Mouse (Mus musculus) adrenal gland, adult 10 weeks (tissue): ENCODE measurements around the gene Nagk. TPM values are rescaled to one million over a fixed set of nuclear protein-coding genes. Genes with fewer than 3 reads are reported as not detected.

ENCODE experiments used
- polyA plus RNA-seq: library from polyadenylated mRNA; stranded (reverse); fragments of 350-450 nt; fragmentation: Illumina TruSeq; extraction: RNeasy Lipid Tissue Mini Kit (QIAGEN cat#74804); gene quantifications from one replicate; pipeline ENCODE4 v1.2.3, GENCODE M21; 2014; ENCODE audit warnings: low read depth, low replicate concordance

The Nagk gene
- 16.0 TPM for polyA plus RNA-seq

DNA sequence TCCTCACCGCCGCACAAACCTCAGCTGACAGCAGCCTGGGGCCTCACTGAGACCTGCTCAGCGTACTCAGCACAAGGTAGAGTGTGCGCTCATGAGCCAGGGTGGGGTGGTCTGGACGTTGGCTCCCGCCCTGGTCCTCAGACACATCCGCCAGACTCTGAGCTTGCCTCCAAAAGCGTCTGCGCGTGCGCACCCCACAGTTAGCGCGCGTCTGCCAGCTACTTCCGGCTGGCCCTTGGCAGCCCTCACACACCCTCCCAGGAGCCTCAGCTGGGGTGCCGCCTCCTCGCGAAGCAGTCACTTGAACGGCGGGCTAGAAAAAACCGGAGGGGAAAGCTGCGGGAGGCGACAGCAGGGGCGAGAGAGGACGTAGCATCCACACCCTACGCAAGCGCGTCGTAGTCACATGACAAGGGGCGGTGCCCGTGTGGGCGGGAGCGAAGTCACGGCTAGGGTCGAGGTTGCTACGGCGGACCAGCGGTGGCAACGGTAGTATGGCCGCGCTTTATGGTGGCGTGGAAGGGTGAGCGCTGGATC, at the start of gene Nagk:
Gene Nagk, plus strand, starts transcription at position 223 of the 537 bp plus-strand sequence.

DNA sequence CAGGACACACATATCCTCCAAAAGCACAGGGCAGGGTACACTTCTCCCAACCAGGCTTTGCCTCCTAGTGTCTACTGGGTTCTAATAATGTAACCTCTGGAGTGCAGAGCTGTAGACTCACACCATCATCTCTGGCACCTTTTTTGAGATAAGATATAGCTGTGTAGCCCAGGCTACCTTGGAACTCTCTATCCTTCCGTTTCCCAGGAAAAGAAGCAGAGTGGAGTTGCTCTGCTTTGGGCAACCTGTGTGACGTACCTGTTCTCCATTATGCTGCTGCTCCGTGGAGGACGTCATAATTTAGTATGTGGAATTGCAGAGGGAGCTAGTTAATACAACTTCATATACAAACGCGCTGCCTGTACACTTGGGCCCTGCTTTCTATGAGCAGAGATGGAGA, 32.4 kb upstream of the Nagk start, which contains the start of gene Ankrd53:
Gene Ankrd53, plus strand, starts transcription at position 301 of the 400 bp plus-strand sequence.

DNA sequence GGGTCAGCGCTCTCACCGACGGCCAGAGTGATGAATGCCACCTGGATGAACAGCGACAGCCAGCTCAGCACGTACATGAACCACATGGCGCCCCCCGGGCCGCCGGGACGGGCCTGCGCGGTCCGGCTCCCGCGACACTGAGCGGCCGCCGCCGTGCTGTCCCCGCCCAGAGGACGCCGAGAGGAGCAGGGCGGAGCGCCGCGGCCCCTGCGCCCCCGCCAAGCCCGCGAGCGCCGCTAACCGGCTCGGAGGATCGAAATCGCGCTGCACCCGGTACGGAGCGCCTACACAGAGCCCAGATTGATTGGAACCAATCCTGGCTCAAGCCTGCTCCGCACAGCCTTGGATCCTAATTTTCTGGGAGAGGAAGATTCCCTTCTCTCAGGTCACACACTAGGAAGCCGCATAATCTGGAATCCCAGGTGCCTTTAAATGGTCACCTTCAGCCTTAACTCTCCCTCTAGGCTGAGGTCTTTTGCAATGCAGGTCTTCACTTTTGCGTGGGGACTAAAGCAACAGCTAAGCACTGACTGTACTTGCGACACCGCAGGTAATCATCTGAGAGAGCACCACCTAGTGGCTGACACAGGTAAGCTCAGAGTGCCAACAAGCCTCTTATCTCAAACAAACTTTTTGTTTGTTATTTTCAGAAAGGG, 19.0 kb upstream of the Nagk start, which contains the start of gene Tex261:
Gene Tex261, minus strand, starts transcription at position 176 of the 656 bp plus-strand sequence.

DNA sequence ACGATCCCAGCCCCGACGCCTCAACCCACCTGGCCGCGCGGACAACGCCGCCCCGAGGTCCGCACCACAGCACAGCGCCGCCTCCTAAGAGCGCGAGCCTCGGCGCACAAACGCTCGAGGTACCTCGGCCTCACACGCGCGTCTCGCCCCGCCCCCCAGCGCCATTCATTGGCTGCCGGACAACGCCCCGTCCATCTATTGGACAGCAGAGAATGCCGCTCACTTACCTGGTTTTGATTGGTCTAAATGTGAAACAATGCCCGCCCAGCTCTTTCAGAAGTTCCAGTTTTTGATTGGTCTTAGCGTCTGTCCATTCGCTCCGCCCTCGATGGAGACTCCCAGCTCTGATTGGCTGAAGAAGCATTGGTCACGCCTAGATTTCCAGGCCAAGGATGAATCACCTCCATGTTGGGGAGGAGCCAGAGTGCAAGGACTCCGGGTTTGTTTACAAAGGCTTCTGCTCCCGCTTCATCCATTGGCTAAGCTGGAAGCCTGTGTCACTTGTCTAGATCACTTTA, 36.9 kb downstream of the Nagk start, which contains the start of gene Paip2b:
Gene Paip2b, minus strand, starts transcription at position 136 of the 518 bp plus-strand sequence.

Other genes with a start within 250 kb of the Nagk start
- gene Stambp, start 222.3 kb upstream of the Nagk start, polyA plus RNA-seq = 83.3 TPM
- not detected for gene Clec4f, start 138.8 kb upstream of the Nagk start, polyA plus RNA-seq
- gene Cd207, start 117.1 kb upstream of the Nagk start, polyA plus RNA-seq = not detected
- gene Vax2, start 83.7 kb upstream of the Nagk start, polyA plus RNA-seq = not detected
- gene Atp6v1b1, start 52.0 kb upstream of the Nagk start, polyA plus RNA-seq = not detected
- not detected for gene Ankrd53, start 32.3 kb upstream of the Nagk start, polyA plus RNA-seq
- 59.9 TPM for gene Tex261, start 19.2 kb upstream of the Nagk start, polyA plus RNA-seq
- 63.2 TPM for gene Paip2b, start 36.8 kb downstream of the Nagk start, polyA plus RNA-seq
- gene Zfp638, start 72.1 kb downstream of the Nagk start, polyA plus RNA-seq = 280 TPM
- gene Dysf, start 213.6 kb downstream of the Nagk start, polyA plus RNA-seq = 5.2 TPM